Mouse (Mus musculus) cerebellum, postnatal 25 days (tissue): Measurements from ENCODE around the gene Lilr4b.
"Not testable (repeated sequence)": the region's sequence is repeated elsewhere in the genome, so short reads cannot be mapped to it uniquely, and the experiment has no call there.

Source experiments
- DNase-seq, 2 experiments: peaks; one replicate each; pipeline ENCODE4 v3.0.0; 2021; ENCODE audit warnings: mixed read lengths in 2 of 2

Lilr4b gene

DNA sequence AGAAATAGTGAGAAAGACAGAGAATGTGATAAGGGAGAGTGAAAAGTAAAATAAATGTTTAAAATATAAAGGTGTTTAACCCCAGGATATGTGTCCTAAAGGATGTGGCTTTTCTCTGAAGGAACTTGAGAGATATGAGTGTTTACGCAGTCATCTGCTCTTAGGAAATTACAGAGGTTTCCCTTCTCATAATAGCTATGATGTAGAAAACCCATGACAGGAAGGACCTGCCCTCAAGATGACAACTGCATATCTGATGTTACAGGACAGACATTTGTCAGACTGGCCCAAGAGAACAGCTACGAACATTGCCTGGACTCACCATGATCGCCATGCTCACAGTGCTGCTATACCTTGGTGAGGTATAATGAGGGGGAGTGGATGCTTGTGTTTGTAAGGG lies at the start of gene Lilr4b, which contains the start of gene Gm49339:
Gene Lilr4b, plus strand, starts transcription at position 236 of the 400 bp plus-strand sequence.
Gene Gm49339, plus strand, starts transcription at position 216 of the 400 bp plus-strand sequence.
- DNase-seq = not testable (repeated sequence)

DNA sequence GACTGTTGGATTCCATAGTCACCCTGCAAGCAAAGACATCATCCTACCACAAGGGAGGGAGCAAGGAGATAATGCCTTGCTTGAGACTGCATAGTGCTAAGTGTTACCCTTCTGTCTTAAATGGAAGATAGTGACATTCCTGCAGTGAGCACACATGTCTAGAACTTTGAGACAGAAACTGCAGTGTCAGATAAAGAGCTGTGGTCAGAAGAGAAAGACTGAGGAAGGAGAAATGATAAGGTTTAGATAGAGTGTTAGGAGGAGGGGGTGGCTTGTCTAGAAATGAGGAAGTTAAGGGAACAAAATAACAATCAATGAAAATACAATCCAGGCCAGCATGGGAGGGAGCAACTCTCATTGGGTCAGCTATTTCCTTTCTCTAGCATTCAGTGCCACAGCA lies 47.5 kb upstream of the Lilr4b start:
- DNase-seq = no peak

DNA sequence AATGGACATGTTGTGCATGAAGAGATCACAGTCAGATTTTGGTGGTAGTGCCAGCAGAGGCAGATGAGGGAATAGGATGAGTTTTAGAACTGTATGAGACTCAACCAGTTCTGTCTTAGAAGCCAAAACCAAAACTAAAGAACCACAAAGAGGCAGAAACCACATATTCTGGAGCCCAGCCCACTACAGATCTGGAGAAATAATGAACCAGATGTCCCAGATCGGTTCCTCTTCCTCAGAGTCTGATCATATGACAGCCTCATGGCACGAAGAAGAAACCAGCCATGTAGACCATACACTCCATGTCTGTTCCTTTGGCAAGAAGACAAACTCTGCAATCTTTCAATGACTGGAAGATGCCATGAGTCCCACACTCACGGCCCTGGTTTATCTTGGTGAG lies 44.7 kb upstream of the Lilr4b start:
- no peak for DNase-seq

DNA sequence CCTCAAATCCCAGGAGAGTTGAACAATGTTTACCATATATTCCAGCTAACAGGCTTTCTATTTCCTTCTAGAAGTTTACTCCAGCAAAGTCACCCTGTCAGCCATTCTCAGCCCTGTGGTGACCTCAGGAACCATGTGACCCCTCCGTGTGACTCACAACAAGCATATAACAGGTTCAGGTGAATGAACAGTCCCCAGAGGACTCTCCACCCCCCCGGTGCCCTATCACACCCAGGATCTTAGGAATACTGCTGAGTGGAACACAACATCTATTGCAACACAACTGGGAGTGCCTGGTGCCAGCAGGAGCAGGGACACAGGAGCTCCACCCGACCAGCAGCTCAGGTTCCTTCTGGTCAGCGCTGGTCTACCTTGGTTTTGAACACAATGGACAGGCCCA lies 28.8 kb upstream of the Lilr4b start:
- no peak for DNase-seq

DNA sequence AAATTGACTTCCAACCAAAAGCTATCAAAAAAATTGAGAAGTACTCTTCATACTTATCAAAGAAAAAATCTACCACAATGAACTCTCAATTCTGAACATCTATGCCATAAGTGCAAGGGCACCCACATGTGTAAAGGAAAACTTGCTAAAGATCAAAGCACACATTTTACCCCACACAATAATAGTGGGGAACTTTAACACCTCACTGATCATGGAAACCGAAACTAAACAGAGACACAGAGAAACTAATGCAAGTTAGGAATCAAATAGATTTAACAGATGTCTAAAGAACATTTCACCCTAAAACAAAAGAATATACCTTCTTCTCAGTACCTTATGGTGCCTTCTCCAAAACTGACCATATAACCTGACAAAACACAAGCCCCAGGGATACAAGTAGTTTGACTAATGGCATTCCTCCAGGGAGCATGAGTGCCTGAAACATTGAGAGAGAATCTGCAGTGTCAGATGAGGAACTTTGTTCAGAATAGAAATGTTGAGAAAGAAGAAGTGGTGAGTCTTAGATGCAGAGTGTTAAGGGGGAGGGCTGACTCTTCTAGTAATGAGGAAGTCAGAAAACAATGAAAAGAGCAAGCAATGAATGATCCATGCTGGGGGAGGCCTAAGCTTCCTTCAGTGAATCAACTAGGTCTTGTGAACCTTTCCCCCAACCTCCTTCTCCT lies 26.7 kb upstream of the Lilr4b start:
- no peak for DNase-seq

DNA sequence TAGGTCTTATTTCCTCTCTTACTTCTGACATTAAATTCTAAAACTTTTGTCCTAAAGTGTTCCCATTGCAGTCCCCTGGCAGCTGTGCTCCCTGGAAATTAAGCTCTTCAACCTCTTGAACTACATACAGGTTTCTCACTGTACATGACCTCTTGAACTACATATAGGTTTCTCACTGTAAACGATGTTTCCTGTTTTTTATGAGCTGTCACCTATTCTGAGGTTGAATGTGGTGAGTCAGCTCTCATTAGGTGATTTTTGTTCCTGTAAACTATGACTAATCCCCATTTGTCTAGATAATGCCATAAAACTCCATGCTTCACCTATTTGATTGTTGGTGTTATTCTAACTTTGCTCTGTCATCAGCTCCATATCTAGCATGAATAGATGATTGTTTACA lies 26.1 kb upstream of the Lilr4b start:
- DNase-seq = no peak

DNA sequence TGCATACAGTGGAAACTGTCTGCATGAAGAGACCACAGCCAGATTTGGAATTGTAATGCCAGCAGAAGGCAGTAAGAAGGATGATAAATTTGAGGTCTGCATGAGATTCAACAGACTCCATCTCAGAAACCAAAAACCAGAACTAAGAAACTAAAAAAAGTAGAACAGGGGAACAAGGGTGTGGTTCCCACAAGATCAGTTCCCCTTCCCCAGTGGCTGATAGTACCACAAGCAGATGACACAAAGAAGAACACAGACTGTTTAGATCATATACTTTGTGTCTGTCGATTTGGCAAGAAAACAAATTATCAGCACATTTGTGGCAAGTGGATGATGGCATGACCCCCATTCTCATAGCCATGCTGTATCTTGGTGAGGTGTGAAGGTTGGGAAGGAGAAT lies 24.7 kb upstream of the Lilr4b start:
- no peak for DNase-seq

DNA sequence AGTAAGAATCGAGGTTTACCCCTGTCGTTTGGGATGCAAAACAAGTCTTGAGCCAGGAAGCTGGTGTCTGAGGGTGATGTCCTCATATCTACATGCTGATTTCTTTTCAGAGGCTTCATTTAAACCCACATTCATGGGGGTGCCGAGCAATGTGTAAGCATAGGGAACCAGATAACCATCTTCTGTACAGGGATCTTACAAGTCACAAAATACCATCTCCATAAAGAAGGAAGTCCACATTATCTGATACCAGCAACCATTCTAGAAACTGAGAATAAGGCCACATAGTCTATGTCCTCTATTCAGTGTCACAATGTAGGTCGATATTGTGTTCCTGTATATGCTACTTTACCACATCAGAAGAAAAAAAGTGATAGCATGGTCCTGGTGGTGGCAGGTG lies 24.1 kb upstream of the Lilr4b start:
- DNase-seq = no peak

DNA sequence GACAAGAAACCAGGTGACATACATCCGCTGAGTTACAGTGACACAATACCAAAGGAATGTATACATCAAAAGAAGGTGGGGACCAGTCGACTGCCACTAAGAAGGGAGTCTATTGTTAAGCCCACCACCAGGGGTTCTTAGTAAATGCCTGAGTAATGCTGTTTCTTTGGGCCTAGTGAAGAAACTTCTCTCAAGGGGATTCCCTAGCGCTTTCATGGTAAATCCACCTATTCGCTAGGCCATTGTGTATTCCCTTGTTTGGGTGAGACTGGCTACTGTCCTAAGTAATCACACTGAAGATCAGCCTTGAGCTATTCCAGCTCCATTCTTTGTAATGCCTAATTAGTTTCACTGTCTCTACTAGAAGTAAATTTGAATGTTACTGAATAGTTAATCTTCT lies 16.6 kb upstream of the Lilr4b start:
- not testable (repeated sequence) for DNase-seq

DNA sequence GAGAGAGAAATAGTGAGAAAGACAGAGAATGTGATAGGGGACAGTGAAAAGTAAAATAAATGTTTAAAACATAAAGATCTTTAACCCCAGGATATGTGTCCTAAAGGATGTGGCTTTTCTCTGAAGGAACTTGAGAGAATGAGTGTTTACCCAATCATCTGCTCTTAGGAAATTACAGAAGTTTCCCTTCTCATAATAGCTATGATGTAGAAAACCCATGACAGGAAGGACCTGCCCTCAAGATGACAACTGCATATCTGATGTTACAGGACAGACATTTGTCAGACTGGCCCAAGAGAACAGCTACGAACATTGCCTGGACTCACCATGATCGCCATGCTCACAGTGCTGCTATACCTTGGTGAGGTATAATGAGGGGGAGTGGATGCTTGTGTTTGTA lies 10.3 kb downstream of the Lilr4b start, which contains the start of gene Lilrb4a:
Gene Lilrb4a, plus strand, starts transcription at position 266 of the 400 bp plus-strand sequence.
- not testable (repeated sequence) for DNase-seq

DNA sequence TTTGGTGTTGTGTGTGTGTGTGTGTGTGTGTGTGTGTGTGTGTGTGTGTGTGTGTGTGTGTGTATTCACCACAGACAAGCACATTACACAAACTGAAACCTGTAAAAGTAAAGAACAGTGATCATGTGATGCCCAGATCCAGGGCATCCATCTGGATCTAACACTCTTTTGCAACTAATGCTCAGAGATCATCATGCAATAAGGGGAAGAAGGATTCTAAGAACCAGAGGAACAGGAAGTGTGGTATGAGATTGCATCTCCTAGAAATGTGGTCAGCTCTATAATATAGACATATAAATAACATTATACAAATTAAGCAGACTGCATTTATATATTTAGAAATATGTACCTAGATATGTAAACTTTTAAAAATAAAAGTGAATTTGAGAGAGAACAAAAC lies 39.6 kb downstream of the Lilr4b start:
- DNase-seq = no peak

DNA sequence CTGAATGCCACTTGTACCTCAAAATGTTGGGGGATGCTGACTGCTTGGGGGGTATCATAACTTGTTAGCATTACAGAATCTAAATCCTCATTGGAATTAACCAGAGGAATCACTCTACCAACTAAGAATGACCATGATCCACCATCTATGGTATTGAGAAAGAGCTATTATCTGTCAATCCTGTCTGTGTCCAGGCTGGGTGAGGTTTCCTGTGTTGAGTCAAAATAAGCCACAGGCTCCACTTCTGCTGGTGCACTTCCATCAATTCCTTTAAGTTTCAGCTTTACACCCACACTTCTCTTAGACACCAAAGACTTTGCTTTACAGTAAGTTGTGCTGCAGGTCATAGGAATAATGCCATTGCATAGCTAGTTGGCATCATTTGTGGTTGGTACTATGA lies 41.0 kb downstream of the Lilr4b start:
- DNase-seq = no peak

DNA sequence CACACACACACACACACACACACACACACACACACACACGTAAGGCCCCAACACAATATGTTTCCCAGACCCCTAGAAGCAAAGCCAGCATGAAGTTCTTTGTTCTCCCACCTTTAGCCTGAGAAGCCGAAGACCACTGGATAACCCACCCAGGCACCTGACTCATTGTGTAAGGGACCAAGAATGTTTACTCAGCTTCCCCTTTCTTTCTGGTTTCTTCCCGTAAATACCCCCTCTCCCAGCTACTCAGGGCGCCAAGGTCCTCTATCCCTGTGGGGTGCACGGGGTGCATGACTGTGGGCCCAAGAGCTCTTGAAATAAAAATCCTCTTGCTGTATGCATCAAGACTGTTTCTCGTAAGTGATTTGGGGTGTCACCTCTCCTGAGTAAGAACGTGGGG lies 45.7 kb downstream of the Lilr4b start:
- DNase-seq = no peak

DNA sequence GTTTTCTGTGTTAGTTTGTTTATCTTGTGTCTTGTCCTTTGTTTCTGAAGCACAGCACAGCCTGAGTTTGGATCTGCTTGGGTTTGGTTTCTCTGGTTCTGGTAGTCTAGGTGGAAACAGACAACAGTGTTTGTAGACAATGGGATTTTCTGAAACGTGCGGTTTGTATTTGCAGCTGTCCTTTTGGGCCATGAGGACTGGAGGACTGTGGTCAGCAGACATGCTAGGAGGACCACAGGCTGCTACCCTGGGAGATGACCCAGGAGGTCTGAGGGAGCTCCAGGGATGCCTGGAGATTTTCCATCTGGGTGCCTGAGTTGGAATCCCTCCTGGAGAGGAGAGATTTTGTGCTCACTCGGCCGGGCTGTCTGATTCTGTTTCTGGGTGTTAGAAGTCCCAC lies 46.2 kb downstream of the Lilr4b start:
- no peak for DNase-seq

DNA sequence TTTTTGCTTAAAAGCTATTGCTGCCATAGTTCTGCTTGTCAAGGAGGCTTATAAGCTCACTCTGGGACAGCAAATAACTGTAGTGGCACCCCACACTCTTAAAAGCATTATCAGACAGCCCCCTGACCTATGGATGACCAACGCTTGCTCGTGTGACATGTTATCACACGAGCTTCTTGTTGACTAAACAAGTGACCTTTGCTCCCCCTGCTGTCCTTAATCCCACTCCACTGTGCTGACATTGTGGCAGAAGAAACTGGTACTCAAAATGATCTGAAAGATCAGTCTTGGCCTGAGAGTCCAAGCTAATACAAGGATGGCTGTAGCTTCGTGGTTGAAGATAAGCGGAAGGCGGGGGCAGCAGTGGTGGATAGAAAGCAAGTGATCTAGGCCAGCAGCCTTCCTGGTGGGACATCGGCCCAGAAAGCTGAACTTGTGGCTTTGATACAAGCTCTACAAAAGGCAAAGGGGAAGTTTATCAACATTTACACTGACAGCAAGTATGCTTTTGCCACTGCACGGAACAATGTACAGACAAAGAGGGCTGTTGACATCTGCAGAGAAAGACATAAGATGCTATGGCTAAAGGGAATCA lies 48.5 kb downstream of the Lilr4b start:
- no peak for DNase-seq

DNA sequence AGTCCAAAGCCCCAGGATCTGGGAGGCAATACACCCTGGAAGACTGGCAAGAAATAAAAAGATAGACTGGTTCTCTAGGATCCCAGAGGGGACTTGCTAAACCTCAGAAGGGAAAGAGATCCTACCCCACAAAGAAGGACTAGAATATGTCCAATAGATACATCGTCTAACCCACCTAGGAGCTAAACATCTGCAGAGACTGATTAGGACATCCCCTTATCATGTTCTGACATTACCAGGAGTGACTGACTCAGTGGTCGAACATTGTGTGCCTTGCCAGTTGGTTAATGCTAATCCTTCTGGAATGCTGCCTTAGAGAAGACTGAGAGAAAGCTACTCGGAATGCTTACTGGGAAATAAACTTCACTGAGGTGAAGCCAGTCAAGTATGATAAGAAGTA lies 49.1 kb downstream of the Lilr4b start:
- DNase-seq = no peak

DNA sequence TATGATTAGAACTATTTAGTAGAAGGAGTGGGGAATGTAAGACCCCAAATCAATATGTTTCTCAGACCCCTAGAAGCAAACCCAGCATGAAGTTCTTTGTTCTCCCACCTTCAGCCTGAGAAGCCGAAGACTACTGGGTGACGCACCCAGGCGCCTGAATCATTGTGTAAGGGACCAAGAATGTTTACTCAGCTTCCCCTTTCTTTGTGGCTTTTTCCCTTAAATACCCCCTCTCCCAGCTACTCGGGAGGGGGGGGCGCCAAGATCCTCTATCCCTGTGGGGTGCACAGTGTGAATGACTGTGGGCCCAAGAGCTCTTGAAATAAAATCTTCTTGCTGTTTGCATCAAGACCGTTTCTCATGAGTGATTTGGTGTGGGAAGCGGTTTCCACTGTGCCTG lies 50.4 kb downstream of the Lilr4b start:
- no peak for DNase-seq
